Mouse (Mus musculus) adrenal gland, adult (tissue): Measurements from ENCODE around the gene Itprid1.
A peak's percentile ranks its signal among the peaks of the same experiment; 100 is the strongest.

Experiments
- DNase-seq, 2 experiments: peaks; one replicate each; pipeline ENCODE4 v3.0.0; 2022 to 2023; ENCODE audit warnings: low spot score in 1 of 2; ENCODE audit not compliant: inconsistent age in 2 of 2

Gene Itprid1

GRCm38 (mm10) chr6:55836650-55837320 lies at the start of gene Itprid1:
Gene Itprid1, plus strand, starts transcription at chr6:55836895.
- no peak for DNase-seq

- DNase-seq = no peak
Observed at GRCm38 (mm10) chr6:55789557-55789956, 47.1 kb upstream of the Itprid1 start.

GRCm38 (mm10) chr6:55791852-55792496 lies 44.7 kb upstream of the Itprid1 start:
- DNase-seq = no peak

GRCm38 (mm10) chr6:55792536-55792935 lies 44.2 kb upstream of the Itprid1 start:
- no peak for DNase-seq

- no peak for DNase-seq
Observed at GRCm38 (mm10) chr6:55802686-55803085, 34.0 kb upstream of the Itprid1 start.

- DNase-seq = peak; percentile 10 to 88
Observed at GRCm38 (mm10) chr6:55803357-55803756, 33.3 kb upstream of the Itprid1 start.

- DNase-seq = peak; percentile 8 to 77
Observed at GRCm38 (mm10) chr6:55803991-55804680, 32.6 kb upstream of the Itprid1 start.

- DNase-seq = no peak
Observed at GRCm38 (mm10) chr6:55804681-55805000, 32.1 kb upstream of the Itprid1 start.

GRCm38 (mm10) chr6:55805291-55806137 lies 31.2 kb upstream of the Itprid1 start:
- DNase-seq = no peak

- DNase-seq = no peak
Observed at GRCm38 (mm10) chr6:55806537-55806936, 30.2 kb upstream of the Itprid1 start.

GRCm38 (mm10) chr6:55808692-55809091 lies 28.0 kb upstream of the Itprid1 start:
- no peak for DNase-seq

GRCm38 (mm10) chr6:55811153-55811552 lies 25.5 kb upstream of the Itprid1 start:
- no peak for DNase-seq

GRCm38 (mm10) chr6:55812353-55812752 lies 24.3 kb upstream of the Itprid1 start:
- DNase-seq = peak in 1 of 2 experiments; percentile 59

GRCm38 (mm10) chr6:55814184-55814926 lies 22.3 kb upstream of the Itprid1 start:
- no peak for DNase-seq

- peak; percentile 5 to 65 for DNase-seq
Observed at GRCm38 (mm10) chr6:55816911-55817310, 19.8 kb upstream of the Itprid1 start.

GRCm38 (mm10) chr6:55829722-55830121 lies 7.0 kb upstream of the Itprid1 start:
- DNase-seq = no peak

GRCm38 (mm10) chr6:55852589-55852988 lies 15.9 kb downstream of the Itprid1 start:
- peak in 1 of 2 experiments; percentile 59 for DNase-seq

- no peak for DNase-seq
Observed at GRCm38 (mm10) chr6:55856085-55856484, 19.4 kb downstream of the Itprid1 start.

- DNase-seq = no peak
Observed at GRCm38 (mm10) chr6:55865206-55865605, 28.5 kb downstream of the Itprid1 start.

GRCm38 (mm10) chr6:55879356-55879960 lies 42.8 kb downstream of the Itprid1 start:
- DNase-seq = no peak
